Mouse (Mus musculus) brain, embryonic 14.5 days (tissue): ENCODE data around the gene C2cd5.

ENCODE experiments used
- CTCF ChIP-seq: fragments of 200-500 bp; IDR thresholded peaks from 2 replicates; pipeline ENCODE4 v1.5.1; 2012; ENCODE audit warnings: inconsistent platforms, mild to moderate bottlenecking, moderate library complexity, borderline replicate concordance; ENCODE audit not compliant: insufficient read depth, insufficient read length; ENCODE audit errors: extremely low read depth
- POLR2A ChIP-seq: fragments of 200-500 bp; IDR thresholded peaks from 2 replicates; pipeline ENCODE4 v1.6.1; 2012; ENCODE audit warnings: mild to moderate bottlenecking, inconsistent platforms, borderline replicate concordance; ENCODE audit not compliant: poor library complexity, insufficient read depth, insufficient read length, severe bottlenecking; ENCODE audit errors: extremely low read depth

GRCm38 (mm10) chr6:143021756-143022155 is 78.2 kb downstream of the C2cd5 start:
- TF ChIP-seq POLR2A (no peak), CTCF (no peak)
